Mouse (Mus musculus): ENCODE results near the gene Rfx7.

DNA sequence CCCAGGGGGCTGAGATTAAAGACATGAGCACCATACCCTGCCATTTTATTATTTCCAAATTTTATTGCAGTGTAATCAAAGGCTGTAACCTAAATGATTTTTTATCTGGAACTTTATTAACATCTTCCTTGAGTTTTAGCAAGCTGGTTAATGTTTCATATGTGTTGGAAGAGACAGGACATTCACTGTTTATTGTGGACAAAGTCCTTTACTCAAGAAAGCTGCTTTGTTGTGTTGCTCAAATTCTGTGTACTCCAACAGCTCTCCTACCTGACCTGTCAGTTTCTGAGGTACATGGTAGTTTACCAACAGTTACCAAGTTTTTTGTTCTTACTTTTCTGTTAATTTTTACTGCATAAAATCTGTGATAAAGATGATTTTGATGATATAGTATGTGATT is 16.7 kb upstream of the Rfx7 start:
- TF ChIP-seq POLR2A (IDR thresholded peaks at IDR 0.05; ENCODE audit: borderline replicate concordance, control insufficient read depth, low read depth, low read length) (no peak), CTCF (IDR thresholded peaks at IDR 0.05; ENCODE audit: control insufficient read depth, insufficient read depth, low read length) (no peak)
